Mouse (Mus musculus): Measurements from ENCODE around the gene Fmnl3. TPM values are rescaled to one million over a fixed set of nuclear protein-coding genes. Genes with fewer than 3 reads are reported as not detected.

Gene Fmnl3
- total RNA-seq, 2 experiments from 2014 or later: 32.3 to 35.7 TPM

DNA sequence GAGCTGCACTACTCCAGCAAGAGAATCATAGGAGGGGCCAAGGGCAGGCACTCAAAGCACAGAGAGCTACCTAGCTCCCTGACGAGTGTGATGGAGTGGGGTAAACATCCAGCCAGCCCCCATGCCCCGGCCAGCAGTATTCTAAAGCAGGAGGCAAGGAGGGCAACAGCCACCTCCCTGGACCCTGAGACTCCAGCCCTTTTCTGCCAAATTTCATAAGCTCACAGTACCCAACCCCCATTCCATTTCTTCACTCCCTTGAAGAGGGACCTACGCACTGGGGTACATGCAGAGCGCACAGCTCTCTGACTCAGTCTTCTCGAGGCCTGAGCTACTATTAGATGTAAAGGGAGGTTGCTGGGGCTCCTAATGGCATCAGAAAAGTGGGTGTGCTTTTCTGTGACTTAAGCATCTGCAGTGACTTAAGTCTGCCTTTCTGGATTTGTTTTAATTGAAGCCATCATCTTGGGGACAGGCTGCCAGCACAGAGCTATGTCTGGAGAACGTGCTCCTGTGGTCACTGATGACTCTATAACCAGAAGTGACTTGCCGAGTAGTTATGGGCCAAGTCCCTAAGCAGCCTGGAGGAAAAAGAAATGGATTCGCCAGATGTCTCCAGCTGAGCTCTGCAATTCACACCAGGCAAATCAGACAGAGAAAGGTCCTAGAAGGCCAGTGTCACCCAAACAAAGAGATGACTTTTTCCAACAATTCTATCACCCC is 26.0 kb downstream of the Fmnl3 start:
- DNase-seq (ENCODE audit: low spot score in 2 of 2): no peak

DNA sequence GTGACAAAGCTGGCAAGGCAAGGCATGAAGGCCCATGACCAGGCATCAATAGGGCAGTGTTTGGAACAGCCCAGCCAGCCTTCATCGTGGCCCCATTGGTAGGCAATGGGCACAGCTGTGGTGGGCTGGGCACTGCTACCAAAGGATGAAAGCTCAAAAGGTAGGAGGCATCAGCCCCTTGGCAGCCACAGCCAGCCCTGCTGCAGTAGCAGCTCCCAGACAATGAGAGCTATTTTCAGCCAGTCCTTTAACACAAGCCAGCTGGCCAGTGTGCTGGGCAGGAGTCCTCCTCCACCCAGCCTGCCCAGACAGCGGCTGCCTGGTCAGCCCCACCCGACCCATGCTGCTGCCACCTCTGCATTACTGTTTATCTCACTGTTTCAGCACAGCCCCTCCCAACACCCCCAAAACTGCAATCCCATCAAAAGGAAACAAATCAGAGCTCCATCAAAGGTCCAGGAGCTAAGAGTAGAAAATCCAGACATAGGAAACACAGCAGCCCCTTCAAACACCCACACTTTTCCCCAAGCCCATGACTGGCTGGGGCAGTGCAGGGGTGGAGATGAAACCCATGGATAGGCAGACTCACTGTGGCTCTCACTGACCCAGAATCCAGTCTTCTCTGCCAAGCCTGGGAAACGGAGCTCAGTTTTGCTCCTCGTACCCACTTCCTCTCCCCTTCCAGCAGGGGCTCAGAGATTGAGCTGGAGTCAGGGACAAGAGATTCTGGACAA is 26.7 kb downstream of the Fmnl3 start:
- DNase-seq (ENCODE audit: low spot score in 2 of 2): peak in 1 of 2 experiments; percentile 52

DNA sequence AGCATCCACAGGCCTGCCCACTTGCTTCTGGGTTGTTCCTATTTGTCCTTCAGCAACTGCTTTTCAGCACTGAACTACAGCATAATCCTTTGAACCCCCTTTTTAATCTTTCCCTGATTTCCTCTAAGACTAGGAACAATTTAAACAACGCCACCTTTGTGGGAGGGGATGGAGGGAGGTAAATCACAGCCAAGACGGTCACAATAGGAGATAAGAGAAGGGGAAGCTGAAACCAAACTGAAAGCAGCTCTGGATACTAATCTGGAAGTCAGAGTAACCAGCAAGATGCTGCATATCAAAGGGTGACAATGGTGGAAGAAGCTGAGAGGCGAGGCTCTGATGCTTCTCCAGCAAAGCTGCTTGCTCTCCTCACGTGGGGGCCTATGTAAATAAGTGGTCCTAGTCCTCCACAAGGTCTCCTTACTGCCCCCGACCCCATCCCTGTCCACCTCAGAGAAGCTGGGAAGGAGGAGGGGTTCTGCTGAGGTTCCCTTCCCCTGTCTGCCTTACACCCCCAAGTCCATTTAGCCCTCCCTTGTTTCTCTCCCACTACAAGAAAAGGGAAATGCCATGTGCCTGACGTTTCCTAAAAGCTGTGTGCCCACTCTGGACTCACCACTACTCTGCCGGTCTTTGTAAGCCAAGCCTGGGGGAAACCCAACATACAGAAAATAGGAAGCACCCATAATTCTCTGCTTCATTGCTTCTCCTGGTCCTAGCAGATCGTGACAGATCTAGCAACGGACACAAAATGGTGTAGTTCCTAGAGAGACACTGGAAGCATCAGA is 27.9 kb downstream of the Fmnl3 start:
- no peak for DNase-seq (ENCODE audit: low spot score in 2 of 2)

DNA sequence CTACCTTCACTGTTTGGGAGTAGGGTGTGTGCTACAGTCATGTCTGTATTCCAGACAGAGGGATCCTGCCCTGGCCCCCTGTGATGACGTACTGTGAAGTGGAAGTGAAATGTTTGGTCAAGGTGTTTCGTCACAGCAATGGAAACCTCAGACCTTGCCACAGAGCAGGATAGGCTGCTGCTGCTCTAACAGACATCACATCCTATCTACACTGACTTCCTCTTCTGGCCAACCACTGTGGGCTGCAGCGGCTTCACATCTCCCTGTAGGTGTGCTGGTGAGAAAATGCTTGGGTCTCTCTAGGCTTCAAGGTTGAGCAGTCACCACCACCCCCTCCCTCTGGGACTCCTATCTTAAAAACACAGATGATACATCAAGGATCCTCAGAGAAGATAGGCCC is 29.2 kb downstream of the Fmnl3 start:
- no peak for DNase-seq (ENCODE audit: low spot score in 2 of 2)

DNA sequence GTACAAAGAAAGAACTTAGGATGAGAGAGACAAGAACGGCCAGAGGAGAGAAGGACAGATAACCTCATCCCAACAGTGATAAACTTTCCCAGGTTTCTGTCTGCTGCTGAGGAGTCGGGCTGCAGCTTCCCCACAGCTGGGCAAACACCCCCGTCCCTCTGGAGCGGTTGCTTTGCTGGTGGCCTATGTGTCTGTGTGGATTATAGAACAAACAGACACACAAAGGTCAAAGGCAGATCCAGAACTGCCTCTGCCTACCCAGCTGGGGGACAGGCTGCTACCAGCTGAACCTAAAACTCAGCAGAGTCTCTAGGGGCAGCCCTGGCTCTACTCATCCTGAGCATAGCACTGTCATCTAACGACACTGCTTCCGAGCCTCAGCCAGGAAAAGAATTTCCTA is 30.6 kb downstream of the Fmnl3 start:
- no peak for DNase-seq (ENCODE audit: low spot score in 2 of 2)

DNA sequence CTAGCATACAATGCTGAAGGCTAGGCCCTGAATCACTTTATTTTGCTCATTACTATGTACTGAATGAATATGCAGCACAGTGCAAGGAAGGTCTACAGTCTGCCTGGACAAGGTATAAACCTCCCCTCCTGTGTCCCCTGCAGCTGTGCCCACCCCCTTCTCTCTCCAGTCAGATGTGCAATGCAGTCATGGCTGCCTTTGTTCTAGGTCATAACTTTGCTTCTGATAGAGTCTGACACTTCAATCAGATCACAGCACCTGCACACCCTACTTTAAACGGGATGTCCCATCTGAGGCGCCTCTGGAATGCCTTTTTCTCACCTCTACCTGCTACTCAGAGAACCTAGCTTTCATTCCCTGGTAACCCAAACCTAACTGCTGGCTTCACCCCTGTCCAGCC is 31.4 kb downstream of the Fmnl3 start:
- DNase-seq (ENCODE audit: low spot score in 2 of 2): no peak

DNA sequence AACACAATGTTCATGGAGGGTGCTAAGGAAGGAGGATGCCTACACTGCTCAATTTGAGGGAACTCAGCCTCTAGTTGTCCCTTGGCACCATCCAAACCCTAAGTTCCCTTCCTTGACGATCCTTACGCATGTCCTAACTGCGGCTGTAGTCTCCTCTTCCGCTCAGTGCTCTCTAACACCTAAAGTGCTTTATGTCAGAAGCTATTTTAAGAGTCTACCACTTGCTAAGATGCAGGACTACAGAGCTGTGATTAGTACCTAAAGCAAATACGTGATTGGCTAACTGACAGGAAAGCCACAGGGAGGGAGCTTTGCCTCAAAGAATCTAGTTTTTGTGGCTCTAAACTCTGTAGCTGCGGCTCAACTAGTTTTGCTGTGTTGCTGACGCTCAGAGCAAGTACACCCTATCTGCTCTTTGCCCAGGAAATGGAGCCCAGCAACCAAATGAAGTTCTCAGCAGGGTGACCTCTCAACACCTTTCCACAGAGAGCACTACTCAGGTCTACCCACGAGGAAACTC is 34.4 kb downstream of the Fmnl3 start:
- no peak for DNase-seq (ENCODE audit: low spot score in 2 of 2)

DNA sequence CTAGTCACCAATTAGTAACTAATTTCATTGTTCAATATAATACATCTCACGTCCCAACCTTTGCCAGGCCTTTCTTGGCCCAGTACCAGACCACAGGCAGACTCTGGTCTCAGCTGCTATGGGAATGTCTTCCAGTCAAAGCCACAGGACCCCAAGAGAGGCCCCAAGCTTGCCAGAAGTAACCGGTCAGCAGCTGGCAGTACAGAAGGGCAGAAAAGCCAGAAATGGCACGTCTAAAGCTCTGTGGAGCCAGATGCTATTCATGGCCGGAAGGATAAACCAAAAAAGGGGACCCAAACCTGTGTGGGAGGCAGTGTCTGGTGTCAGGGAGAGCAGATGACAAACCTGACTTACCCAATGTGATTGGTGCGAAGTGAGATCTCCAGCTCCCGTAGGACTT is 35.8 kb downstream of the Fmnl3 start:
- DNase-seq (ENCODE audit: low spot score in 2 of 2): no peak

DNA sequence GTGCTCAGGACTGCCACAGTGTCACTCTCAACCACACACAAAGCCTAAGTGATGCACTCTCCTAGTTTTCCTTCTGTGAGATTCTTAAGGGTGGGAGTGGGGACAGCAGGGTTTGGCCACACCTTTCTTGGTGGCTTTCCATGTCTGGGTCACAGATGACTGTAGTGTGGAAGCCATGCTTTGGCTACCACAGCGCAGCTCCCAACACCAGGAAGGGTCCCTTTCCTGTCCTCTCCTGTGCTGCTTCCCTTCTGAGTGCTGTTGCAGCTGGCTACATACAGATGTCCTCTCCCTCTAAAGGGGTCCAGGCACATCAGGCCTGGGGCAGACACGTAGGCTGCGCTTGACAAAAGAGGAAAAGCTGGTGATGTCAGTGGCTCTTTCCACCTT is 36.6 kb downstream of the Fmnl3 start:
- DNase-seq (ENCODE audit: low spot score in 2 of 2): no peak

DNA sequence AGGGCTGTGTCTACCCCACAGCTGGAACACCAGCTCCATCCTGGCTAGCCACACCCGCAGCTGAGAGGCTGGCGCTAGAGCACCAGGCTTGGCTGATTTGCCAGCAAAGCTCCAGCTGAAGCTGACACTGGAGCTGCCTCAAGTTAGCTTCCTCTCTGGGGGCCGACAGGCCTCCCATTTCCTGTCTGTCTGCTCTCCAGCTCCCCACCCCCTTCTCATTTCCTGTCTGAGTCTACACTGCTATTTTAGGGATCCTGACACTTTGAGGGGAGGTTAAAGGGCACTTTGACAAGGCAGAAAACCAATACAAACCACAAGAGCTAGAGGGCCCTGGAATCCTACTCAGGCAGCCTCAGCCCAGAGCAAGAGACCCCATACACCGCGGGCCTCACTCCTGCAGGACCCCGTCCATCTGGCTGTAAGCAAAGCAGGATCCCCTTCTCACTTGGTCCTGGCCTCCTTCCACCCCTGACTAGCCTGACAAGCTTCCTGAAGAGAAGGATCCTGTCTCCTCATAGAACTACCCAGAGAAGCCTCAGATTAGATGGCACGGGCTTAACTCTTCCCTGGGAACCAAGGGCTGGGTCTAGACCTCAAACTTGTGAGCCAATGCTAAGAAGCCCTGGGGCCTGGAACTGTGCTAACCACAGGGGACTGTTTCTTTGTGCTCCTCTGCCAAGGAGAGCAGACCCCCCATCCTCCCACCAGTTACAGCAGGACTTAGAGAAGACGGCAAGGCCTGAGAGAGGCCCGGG is 37.2 kb downstream of the Fmnl3 start:
- DNase-seq (ENCODE audit: low spot score in 2 of 2): peak; percentile 42 to 76

DNA sequence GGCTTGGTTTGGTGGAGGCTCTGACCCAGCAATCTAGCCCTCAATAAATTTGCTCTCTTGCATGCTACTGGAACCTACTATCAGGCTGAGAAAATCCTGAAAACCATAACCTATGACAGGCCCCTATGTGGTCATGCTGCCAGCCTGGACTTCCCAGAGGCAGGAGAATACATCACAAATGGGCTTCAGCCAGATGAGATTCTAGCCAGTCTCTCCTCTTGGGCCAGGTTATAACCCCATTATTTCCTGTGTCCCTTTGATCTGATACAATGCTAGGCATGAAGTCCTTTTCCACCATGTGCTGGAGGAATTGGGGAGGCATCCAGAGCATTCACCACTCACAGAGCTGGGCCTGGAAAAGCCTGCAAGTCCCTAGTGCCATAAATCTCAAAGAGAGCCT is 38.2 kb downstream of the Fmnl3 start:
- DNase-seq (ENCODE audit: low spot score in 2 of 2): no peak

DNA sequence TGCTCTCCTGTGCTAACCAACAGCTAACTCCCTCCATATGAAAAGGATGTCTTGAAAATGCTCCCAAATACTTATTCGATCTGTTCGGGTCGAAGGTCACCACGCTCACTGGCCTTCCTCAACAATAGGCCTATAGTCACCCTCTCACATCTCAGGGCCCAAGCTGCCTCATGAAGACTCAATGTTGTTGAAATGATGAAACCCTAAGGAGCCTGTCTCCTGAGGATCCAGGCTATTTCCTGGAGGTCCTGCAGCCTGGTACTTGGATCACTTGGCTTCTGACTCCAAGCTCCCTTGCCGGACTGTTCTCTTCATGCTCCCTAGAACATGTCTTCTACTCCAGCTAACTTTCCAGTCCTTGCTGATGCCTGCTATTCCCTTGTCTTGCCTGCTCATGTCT is 38.9 kb downstream of the Fmnl3 start:
- no peak for DNase-seq (ENCODE audit: low spot score in 2 of 2)

DNA sequence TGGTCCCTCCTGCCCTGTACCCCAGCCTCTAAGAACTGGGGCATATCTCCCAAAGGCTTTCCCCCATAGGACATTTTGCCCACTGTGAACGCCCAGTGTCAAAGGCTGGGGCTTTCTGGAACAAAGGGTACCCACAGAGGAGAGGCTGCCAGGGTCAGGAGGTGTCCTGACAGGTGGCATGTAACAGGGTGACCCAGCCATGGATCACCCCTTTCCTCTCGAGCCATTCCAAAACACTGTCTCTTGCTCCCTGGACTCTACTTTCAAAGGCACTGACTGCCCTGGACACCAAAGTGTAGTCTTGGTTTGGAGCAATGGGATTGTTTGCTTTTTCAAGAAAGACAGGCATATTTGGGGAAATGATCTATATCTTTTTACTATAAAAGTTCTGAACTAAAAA is 40.0 kb downstream of the Fmnl3 start:
- DNase-seq (ENCODE audit: low spot score in 2 of 2): no peak

DNA sequence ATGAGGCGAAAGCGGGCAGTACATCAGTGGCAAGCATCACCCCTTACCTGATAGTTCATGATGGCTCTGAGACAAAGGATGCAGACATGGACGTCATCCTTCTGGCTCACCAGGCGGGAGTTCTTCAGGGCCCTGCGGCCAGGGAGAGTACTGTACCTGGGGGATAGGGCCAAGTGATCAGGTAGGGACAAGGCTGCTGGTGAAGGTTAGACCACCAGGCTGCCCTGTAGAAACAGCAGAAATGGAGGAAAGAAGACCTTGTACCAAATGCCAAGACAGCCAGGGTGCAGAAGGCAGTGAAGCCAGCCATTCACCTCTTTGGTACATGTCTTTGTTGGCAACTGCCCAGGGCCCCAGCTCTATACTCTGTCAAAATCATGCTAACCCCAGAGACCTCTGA is 42.3 kb downstream of the Fmnl3 start:
- DNase-seq (ENCODE audit: low spot score in 2 of 2): no peak

DNA sequence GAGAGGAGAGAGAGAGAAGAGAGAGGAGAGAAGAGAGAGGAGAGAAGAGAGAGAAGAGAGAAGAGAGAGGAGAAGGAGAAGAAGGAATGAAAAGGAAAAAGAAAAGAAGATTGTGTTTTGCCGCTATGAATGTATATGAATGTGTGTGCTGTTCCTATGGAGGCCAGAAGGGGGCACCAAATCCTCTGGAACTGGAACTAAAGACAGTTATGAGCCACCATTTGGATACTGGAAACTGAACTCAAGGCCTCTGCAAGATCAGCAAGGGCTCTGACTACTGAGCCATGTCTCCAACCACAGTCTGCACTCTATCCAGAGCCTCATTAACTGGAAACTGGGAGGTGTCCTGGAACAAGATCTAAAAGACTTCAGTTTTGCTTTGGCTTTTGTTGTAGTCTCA is 43.3 kb downstream of the Fmnl3 start:
- DNase-seq (ENCODE audit: low spot score in 2 of 2): no peak

DNA sequence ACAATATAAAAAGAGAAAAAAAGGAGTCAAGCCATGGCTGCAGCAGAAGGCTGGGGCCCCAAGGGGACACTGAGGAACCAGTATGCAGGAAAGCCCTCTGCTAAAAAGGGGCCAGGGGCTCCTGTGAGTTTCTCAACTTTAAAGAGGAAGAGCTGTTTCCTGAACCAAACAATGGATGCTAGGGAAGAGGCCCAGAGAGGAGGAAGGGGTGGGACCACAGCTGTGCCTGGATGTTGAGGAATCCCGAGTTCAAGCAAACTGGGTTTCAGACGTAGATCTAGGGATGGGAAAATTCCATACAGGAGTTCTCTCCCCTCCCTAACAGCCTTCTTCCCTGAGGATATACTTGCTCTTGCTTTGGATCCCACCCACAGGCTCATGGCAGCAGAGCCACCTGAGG is 43.9 kb downstream of the Fmnl3 start:
- no peak for DNase-seq (ENCODE audit: low spot score in 2 of 2)

DNA sequence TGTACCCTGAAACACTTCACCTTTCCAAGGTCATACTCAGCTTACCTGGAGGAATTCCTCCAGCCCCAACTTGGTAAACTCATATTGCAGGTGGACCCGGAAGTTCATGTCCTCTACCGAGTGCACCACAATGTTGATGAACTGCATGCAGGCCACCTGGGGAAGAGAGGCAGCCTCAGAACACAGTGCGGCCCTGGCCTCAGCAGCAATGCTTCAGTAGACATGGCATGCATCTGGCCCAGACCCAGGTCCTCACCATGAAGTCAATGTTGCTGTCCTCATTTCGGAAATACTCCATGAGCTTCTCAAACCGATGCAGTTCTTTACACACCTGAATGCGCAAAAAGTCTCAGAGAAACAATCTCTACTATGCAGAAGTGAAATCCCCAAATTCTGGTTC is 44.7 kb downstream of the Fmnl3 start:
- DNase-seq (ENCODE audit: low spot score in 2 of 2): no peak

DNA sequence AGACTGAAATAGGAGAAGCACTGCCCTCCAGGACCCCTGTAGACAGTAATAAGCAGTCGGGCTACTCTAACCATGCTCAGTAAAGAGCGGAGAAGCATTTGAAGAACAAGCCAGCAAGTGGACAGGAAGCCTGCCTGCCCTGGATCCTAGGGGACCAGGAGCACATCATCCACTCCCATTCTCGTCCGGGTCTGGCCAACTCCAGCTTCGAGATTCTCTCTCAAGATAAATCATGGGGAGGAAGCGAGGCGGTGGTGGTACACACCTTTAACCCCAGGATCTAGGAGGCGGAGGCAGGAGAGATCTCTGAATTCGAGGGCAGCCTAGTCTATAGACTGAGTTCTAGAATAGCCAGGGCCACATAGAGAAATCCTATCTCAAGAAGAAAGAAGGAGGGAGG is 46.1 kb downstream of the Fmnl3 start:
- DNase-seq (ENCODE audit: low spot score in 2 of 2): no peak

DNA sequence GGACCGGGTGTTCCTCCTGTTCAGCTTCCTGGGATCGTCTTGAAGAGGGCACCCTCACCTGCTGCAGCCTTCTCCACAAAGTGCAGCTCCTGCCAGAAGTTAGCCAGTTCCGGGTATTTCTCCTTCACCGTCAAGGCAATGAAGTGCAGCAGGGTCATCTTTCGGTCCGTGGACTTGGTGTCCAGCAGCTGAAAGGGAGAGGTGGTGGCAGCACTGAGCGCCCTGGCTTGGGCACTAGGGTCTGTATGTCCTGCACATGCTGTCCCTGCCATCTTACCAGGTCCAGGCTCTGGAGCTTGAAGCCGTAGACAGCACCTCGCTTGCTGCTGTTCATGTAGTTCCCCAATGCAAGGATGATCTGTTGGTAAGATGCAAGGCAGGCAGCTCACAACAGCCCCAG is 49.3 kb downstream of the Fmnl3 start:
- no peak for DNase-seq (ENCODE audit: low spot score in 2 of 2)

DNA sequence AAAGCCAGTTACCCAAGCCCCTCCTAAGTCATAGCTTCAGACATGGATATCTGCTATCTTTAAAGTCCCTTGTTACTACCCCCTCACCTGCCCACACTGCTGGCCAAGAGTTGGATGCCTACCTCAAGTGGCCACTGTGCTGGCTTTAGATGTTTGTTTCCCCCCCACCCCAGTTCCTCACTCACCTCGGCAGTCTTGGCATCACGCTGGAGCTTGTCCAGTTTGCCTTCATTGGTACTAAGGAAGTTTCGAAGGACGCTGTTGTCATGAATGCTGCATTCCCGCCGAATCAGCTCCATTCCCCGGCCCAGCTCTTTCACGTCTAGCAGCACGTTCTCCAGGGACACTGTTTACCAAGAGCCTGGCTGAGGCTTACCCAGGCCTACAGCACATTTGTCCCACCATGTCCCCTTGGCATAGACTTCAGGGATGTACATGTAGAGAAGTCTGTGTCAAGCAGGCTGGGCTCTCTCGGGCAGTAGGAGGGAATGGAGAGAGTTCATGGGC is 50.1 kb downstream of the Fmnl3 start:
- DNase-seq (ENCODE audit: low spot score in 2 of 2): no peak

DNA sequence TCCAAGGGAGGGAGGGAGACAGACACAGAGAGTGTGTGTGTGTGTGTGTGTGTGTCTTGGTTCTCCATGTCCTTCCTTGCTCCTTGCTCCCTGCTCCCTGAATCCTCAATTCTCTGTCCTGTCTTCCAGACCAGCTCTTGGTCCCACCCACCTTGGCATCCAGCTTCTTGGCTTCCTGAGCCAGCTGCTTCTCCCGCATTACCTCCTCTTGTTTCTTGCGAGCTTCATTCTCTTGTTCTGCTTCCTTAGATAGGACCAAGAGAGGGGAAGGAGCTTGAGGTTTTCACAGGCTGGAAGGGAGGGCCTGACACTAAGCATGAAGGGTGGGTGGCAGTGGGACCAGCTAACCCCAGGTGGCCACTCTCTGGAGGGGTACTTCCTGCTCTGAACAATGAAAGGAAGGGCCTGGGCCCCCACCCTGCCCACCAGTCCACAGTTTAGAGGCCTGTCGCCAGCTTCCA is 50.8 kb downstream of the Fmnl3 start:
- peak in 1 of 2 experiments; percentile 46 for DNase-seq (ENCODE audit: low spot score in 2 of 2)
